Mouse (Mus musculus) cerebellum, postnatal 14 days (tissue): ENCODE measurements around the gene Capn15.
A peak's percentile ranks its signal among the peaks of the same experiment; 100 is the strongest.

Experiments
- DNase-seq, 2 experiments: peaks; one replicate each; pipeline ENCODE4 v3.0.0; 2021; ENCODE audit warnings: mixed read lengths in 2 of 2

The Capn15 gene

GRCm38 (mm10) chr17:25985306-25986294, at the start of gene Capn15:
TSS of gene Capn15 (minus strand) at chr17:25985796.
- DNase-seq, result peak; percentile 93 to 96

GRCm38 (mm10) chr17:26032037-26032436, 46.4 kb upstream of the Capn15 start:
- DNase-seq, result no peak

GRCm38 (mm10) chr17:26031583-26031982, 46.0 kb upstream of the Capn15 start:
- peak; percentile 67 to 74 for DNase-seq

- no peak for DNase-seq
These were observed 42.7 kb upstream of the Capn15 start for GRCm38 (mm10) chr17:26028261-26028660.

- no peak for DNase-seq
These were observed 39.1 kb upstream of the Capn15 start for GRCm38 (mm10) chr17:26024674-26025073.

- no peak for DNase-seq
These were observed 38.4 kb upstream of the Capn15 start for GRCm38 (mm10) chr17:26023966-26024365.

- no peak for DNase-seq
These were observed 37.6 kb upstream of the Capn15 start for GRCm38 (mm10) chr17:26023181-26023580.

GRCm38 (mm10) chr17:26021728-26022341, 36.2 kb upstream of the Capn15 start:
- no peak for DNase-seq

GRCm38 (mm10) chr17:26020848-26021347, 35.3 kb upstream of the Capn15 start:
- DNase-seq, result no peak

GRCm38 (mm10) chr17:26018388-26018787, 32.8 kb upstream of the Capn15 start:
- DNase-seq, result no peak

- DNase-seq, result no peak
These were observed 32.4 kb upstream of the Capn15 start for GRCm38 (mm10) chr17:26017949-26018348.

- no peak for DNase-seq
These were observed 31.4 kb upstream of the Capn15 start for GRCm38 (mm10) chr17:26017021-26017420.

- DNase-seq, result no peak
These were observed 28.1 kb upstream of the Capn15 start for GRCm38 (mm10) chr17:26013711-26014110.

GRCm38 (mm10) chr17:26011841-26012460, 26.4 kb upstream of the Capn15 start:
- DNase-seq, result peak; percentile 95 to 98

- DNase-seq, result peak; percentile 91 to 93
These were observed 23.9 kb upstream of the Capn15 start for GRCm38 (mm10) chr17:26009540-26009939.

- DNase-seq, result no peak
These were observed 23.2 kb upstream of the Capn15 start for GRCm38 (mm10) chr17:26008787-26009186.

- no peak for DNase-seq
These were observed 22.7 kb upstream of the Capn15 start for GRCm38 (mm10) chr17:26008331-26008730.

- no peak for DNase-seq
These were observed 22.1 kb upstream of the Capn15 start for GRCm38 (mm10) chr17:26007646-26008045.

- no peak for DNase-seq
These were observed 20.3 kb upstream of the Capn15 start for GRCm38 (mm10) chr17:26005731-26006450.

- DNase-seq, result no peak
These were observed 19.1 kb upstream of the Capn15 start for GRCm38 (mm10) chr17:26004711-26005110.

- DNase-seq, result no peak
These were observed 18.3 kb upstream of the Capn15 start for GRCm38 (mm10) chr17:26003864-26004263.

GRCm38 (mm10) chr17:25998425-25998824, 12.8 kb upstream of the Capn15 start:
- no peak for DNase-seq

GRCm38 (mm10) chr17:25993489-25993888, 7.9 kb upstream of the Capn15 start:
- no peak for DNase-seq
